Mouse (Mus musculus): Measurements from ENCODE around the gene Tmem102. TPM values are rescaled to one million over a fixed set of nuclear protein-coding genes. Genes with fewer than 3 reads are reported as not detected.
A peak's percentile ranks its signal among the peaks of the same experiment; 100 is the strongest.

The Tmem102 gene
- polyA plus RNA-seq, 1 experiment from 2014 or later = 0.52 TPM

- Histone ChIP-seq H3K4me3 (ENCODE audit: low read depth, low read length) (no peak overlapping the region), H3K4me2 (ENCODE audit: low read length) (no peak overlapping the region), H3K36me3 (ENCODE audit: control insufficient read depth, insufficient read depth, low read length) (no peaks in the 10 kb centered on the region), H3K9me3 (replicated peaks; ENCODE audit: control insufficient read depth, low read length) (no peaks in the 10 kb centered on the region), H3K27me3 (replicated peaks; ENCODE audit: control insufficient read depth, insufficient read depth, low read length) (peaks cover 22% of the 10 kb centered on the region), H3K4me1 (ENCODE audit: control insufficient read depth, insufficient read depth, low read length) (peaks cover 20% of the 10 kb centered on the region), H3K27ac (ENCODE audit: low read depth, low read length) (no peak overlapping the region), H3K9ac (ENCODE audit: low read length) (no peak overlapping the region)
- DNase-seq (ENCODE audit: low spot score) (no peak), ATAC-seq (no peak)
- WGBS = 94% methylated on average over 2 of the region's 2 CpGs
Observed at GRCm38 (mm10) chr11:69807641-69808040, 2.2 kb upstream of the Tmem102 start.

GRCm38 (mm10) chr11:69806378-69806777 lies 954 bp upstream of the Tmem102 start:
- H3K4me1 ChIP-seq (ENCODE audit: control insufficient read depth, insufficient read depth, low read length) = peaks cover 26% of the 10 kb centered on the region
- H3K4me2 ChIP-seq (ENCODE audit: low read length) = no peak overlapping the region
- DNase-seq (ENCODE audit: low spot score) (no peak), ATAC-seq (no peak)
- no peak overlapping the region for H3K27ac ChIP-seq (ENCODE audit: low read depth, low read length)
- no peaks in the 10 kb centered on the region for H3K36me3 ChIP-seq (ENCODE audit: control insufficient read depth, insufficient read depth, low read length)
- no peak overlapping the region for H3K4me3 ChIP-seq (ENCODE audit: low read depth, low read length)
- H3K27me3 ChIP-seq (replicated peaks; ENCODE audit: control insufficient read depth, insufficient read depth, low read length) = peaks cover 27% of the 10 kb centered on the region
- H3K9ac ChIP-seq (ENCODE audit: low read length) = no peak overlapping the region
- whole genome bisulfite sequencing = 81% methylated on average over 4 of the region's 4 CpGs
- H3K9me3 ChIP-seq (replicated peaks; ENCODE audit: control insufficient read depth, low read length) = no peaks in the 10 kb centered on the region

- ATAC-seq (no peak), DNase-seq (ENCODE audit: low spot score) (peak; percentile 20)
- WGBS = 5% methylated on average over 12 of the region's 12 CpGs
- Histone ChIP-seq H3K4me1 (ENCODE audit: control insufficient read depth, insufficient read depth, low read length) (peaks cover 37% of the 10 kb centered on the region), H3K4me2 (ENCODE audit: low read length) (peak overlapping the region; percentile 98; the same call in 1 of the 2 replicates), H3K9ac (ENCODE audit: low read length) (peak overlapping the region; percentile 25; the same call in 1 of the 2 replicates), H3K4me3 (ENCODE audit: low read depth, low read length) (no peak overlapping the region; the same call in 1 of the 2 replicates), H3K27ac (ENCODE audit: low read depth, low read length) (no peak overlapping the region), H3K9me3 (replicated peaks; ENCODE audit: control insufficient read depth, low read length) (no peaks in the 10 kb centered on the region), H3K36me3 (ENCODE audit: control insufficient read depth, insufficient read depth, low read length) (no peaks in the 10 kb centered on the region), H3K27me3 (replicated peaks; ENCODE audit: control insufficient read depth, insufficient read depth, low read length) (peaks cover 27% of the 10 kb centered on the region)
Observed at GRCm38 (mm10) chr11:69804652-69804940, 828 bp downstream of the Tmem102 start.

GRCm38 (mm10) chr11:69803786-69804651 lies 1.4 kb downstream of the Tmem102 start:
- H3K4me2 ChIP-seq (ENCODE audit: low read length) = peak overlapping the region; percentile 98
- H3K9me3 ChIP-seq (replicated peaks; ENCODE audit: control insufficient read depth, low read length) = no peaks in the 10 kb centered on the region
- H3K27ac ChIP-seq (ENCODE audit: low read depth, low read length) = peak overlapping the region; percentile 70; the same call in 1 of the 2 replicates
- ATAC-seq (peak; percentile 33), DNase-seq (ENCODE audit: low spot score) (peak; percentile 76)
- H3K36me3 ChIP-seq (ENCODE audit: control insufficient read depth, insufficient read depth, low read length) = no peaks in the 10 kb centered on the region
- peaks cover 27% of the 10 kb centered on the region for H3K27me3 ChIP-seq (replicated peaks; ENCODE audit: control insufficient read depth, insufficient read depth, low read length)
- under 1% methylated on average over 60 of the region's 60 CpGs for WGBS
- H3K9ac ChIP-seq (ENCODE audit: low read length) = peak overlapping the region; percentile 75
- peaks cover 43% of the 10 kb centered on the region for H3K4me1 ChIP-seq (ENCODE audit: control insufficient read depth, insufficient read depth, low read length)
- peak overlapping the region; percentile 56 for H3K4me3 ChIP-seq (ENCODE audit: low read depth, low read length)

- 2% methylated on average over 12 of the region's 12 CpGs for WGBS
- H3K27ac ChIP-seq (ENCODE audit: low read depth, low read length) = peak overlapping the region; percentile 70; the same call in 1 of the 2 replicates
Observed at GRCm38 (mm10) chr11:69803328-69803727, 2.1 kb downstream of the Tmem102 start.

GRCm38 (mm10) chr11:69802648-69803105 lies 2.7 kb downstream of the Tmem102 start:
- ATAC-seq = peak; percentile 29

More at GRCm38 (mm10) chr11:69803328-69803727, 2.1 kb downstream of the Tmem102 start:
- H3K27me3 ChIP-seq (replicated peaks; ENCODE audit: control insufficient read depth, insufficient read depth, low read length) = peaks cover 27% of the 10 kb centered on the region
- H3K9ac ChIP-seq (ENCODE audit: low read length) = peak overlapping the region; percentile 75
- H3K4me2 ChIP-seq (ENCODE audit: low read length) = peak overlapping the region; percentile 98
- no peaks in the 10 kb centered on the region for H3K9me3 ChIP-seq (replicated peaks; ENCODE audit: control insufficient read depth, low read length)
- no peak for DNase-seq (ENCODE audit: low spot score)
- H3K4me3 ChIP-seq (ENCODE audit: low read depth, low read length) = peak overlapping the region; percentile 56
- H3K36me3 ChIP-seq (ENCODE audit: control insufficient read depth, insufficient read depth, low read length) = no peaks in the 10 kb centered on the region
- ATAC-seq = 0 out of 2 replicates have a peak, but pooled peaks have one; percentile 1
- H3K4me1 ChIP-seq (ENCODE audit: control insufficient read depth, insufficient read depth, low read length) = peaks cover 46% of the 10 kb centered on the region

GRCm38 (mm10) chr11:69801379-69801977 lies 3.9 kb downstream of the Tmem102 start, which contains the start of gene Fgf11:
Gene Fgf11, minus strand, starts transcription at chr11:69801857.
- 1% methylated on average over 33 of the region's 33 CpGs for WGBS
- peaks cover 46% of the 10 kb centered on the region for H3K4me1 ChIP-seq (ENCODE audit: control insufficient read depth, insufficient read depth, low read length)

More at GRCm38 (mm10) chr11:69802648-69803105, 2.7 kb downstream of the Tmem102 start:
- H3K9me3 ChIP-seq (replicated peaks; ENCODE audit: control insufficient read depth, low read length) = no peaks in the 10 kb centered on the region
- peak overlapping the region; percentile 75 for H3K9ac ChIP-seq (ENCODE audit: low read length)
- WGBS = under 1% methylated on average over 33 of the region's 33 CpGs
- peak; percentile 86 for DNase-seq (ENCODE audit: low spot score)
- peaks cover 27% of the 10 kb centered on the region for H3K27me3 ChIP-seq (replicated peaks; ENCODE audit: control insufficient read depth, insufficient read depth, low read length)
- no peaks in the 10 kb centered on the region for H3K36me3 ChIP-seq (ENCODE audit: control insufficient read depth, insufficient read depth, low read length)
- peak overlapping the region; percentile 98 for H3K4me2 ChIP-seq (ENCODE audit: low read length)
- peaks cover 46% of the 10 kb centered on the region for H3K4me1 ChIP-seq (ENCODE audit: control insufficient read depth, insufficient read depth, low read length)
- peak overlapping the region; percentile 70 for H3K27ac ChIP-seq (ENCODE audit: low read depth, low read length)
- peak overlapping the region; percentile 56 for H3K4me3 ChIP-seq (ENCODE audit: low read depth, low read length)

GRCm38 (mm10) chr11:69800392-69801197 lies 4.8 kb downstream of the Tmem102 start:
- H3K36me3 ChIP-seq (ENCODE audit: control insufficient read depth, insufficient read depth, low read length) = no peaks in the 10 kb centered on the region
- peak overlapping the region; percentile 73 for H3K9ac ChIP-seq (ENCODE audit: low read length)
- H3K4me2 ChIP-seq (ENCODE audit: low read length) = peak overlapping the region; percentile 98
- DNase-seq (ENCODE audit: low spot score) = peak; percentile 90
- H3K27ac ChIP-seq (ENCODE audit: low read depth, low read length) = peak overlapping the region; percentile 88
- H3K9me3 ChIP-seq (replicated peaks; ENCODE audit: control insufficient read depth, low read length) = no peaks in the 10 kb centered on the region
- peaks cover 46% of the 10 kb centered on the region for H3K4me1 ChIP-seq (ENCODE audit: control insufficient read depth, insufficient read depth, low read length)
- peak overlapping the region; percentile 56 for H3K4me3 ChIP-seq (ENCODE audit: low read depth, low read length)
- WGBS = under 1% methylated on average over 36 of the region's 36 CpGs
- peak; percentile 80 for ATAC-seq
- H3K27me3 ChIP-seq (replicated peaks; ENCODE audit: control insufficient read depth, insufficient read depth, low read length) = peaks cover 21% of the 10 kb centered on the region

More at GRCm38 (mm10) chr11:69801379-69801977, 3.9 kb downstream of the Tmem102 start, which contains the start of gene Fgf11:
- Histone ChIP-seq H3K4me3 (ENCODE audit: low read depth, low read length) (peak within 1 kb of the TSS; percentile 56), H3K9ac (ENCODE audit: low read length) (peak within 1 kb of the TSS; percentile 75), H3K4me2 (ENCODE audit: low read length) (peak within 1 kb of the TSS; percentile 98), H3K27me3 (replicated peaks; ENCODE audit: control insufficient read depth, insufficient read depth, low read length) (peaks cover 27% of the 10 kb centered on the region), H3K9me3 (replicated peaks; ENCODE audit: control insufficient read depth, low read length) (no peaks in the 10 kb centered on the region), H3K36me3 (ENCODE audit: control insufficient read depth, insufficient read depth, low read length) (no peaks in the 10 kb centered on the region), H3K27ac (ENCODE audit: low read depth, low read length) (peak within 1 kb of the TSS; percentile 88)
- no peak for ATAC-seq
- DNase-seq (ENCODE audit: low spot score) = no peak
